Mouse (Mus musculus): ENCODE results near the gene Cnppd1. TPM values are rescaled to one million over a fixed set of nuclear protein-coding genes. Genes with fewer than 3 reads are reported as not detected.

Cnppd1 gene
- total and polyA plus RNA-seq, 3 experiments = 12.3 to 47.2 (median 16.2) TPM

- TF ChIP-seq IRF4 (IDR thresholded peaks at IDR 0.05; ENCODE audit: low read depth, low read length) (0 out of 2 replicates have a peak, but pooled peaks have one; percentile 7), MAX (IDR thresholded peaks at IDR 0.05; ENCODE audit: low read length) (0 out of 2 replicates have a peak, but pooled peaks have one; percentile 38), MXI1 (IDR thresholded peaks at IDR 0.05; ENCODE audit: low read depth, low read length) (peak; percentile 92), RAD21 (IDR thresholded peaks at IDR 0.05; ENCODE audit: low read depth, low read length) (no peak), EP300 (IDR thresholded peaks at IDR 0.05; ENCODE audit: low read length) (no peak), CHD2 (IDR thresholded peaks at IDR 0.05; ENCODE audit: low read length) (peak; percentile 86)
Observed at GRCm38 (mm10) chr1:75191622-75192402, 49.3 kb upstream of the Cnppd1 start, which contains the start of the genes Ankzf1 and Atg9a (continued).

- Histone ChIP-seq H3K4me2 (ENCODE audit: insufficient read depth, low read depth, poor library complexity, severe bottlenecking) (peak overlapping the region; percentile 65), H3K9me3 (replicated peaks; ENCODE audit: low read length) (no peaks in the 10 kb centered on the region), H3K9ac (ENCODE audit: insufficient read depth, low read depth) (peak overlapping the region; percentile 81), H3K79me2 (replicated peaks; ENCODE audit: control insufficient read depth, extremely low read depth, insufficient read depth, poor library complexity, severe bottlenecking) (no peaks in the 10 kb centered on the region), H3K27me3 (replicated peaks) (no peaks in the 10 kb centered on the region), H3K4me3 (replicated peaks in 1 of 3; ENCODE audit: low read depth in 2 of 3, low read length in 2 of 3, poor library complexity in 1 of 3) (peak overlapping the region; percentile 86 to 89 (median 87)), H3K4me1 (ENCODE audit: control insufficient read depth in 1 of 2, insufficient read depth in 2 of 2) (peaks cover 10 to 38% of the 10 kb centered on the region in 2 experiments), H3K36me3 (replicated peaks in 1 of 2; ENCODE audit: control insufficient read depth in 1 of 2, insufficient read depth in 1 of 2, low read length in 1 of 2) (peaks cover 19 to 54% of the 10 kb centered on the region in 2 experiments), H3K27ac (ENCODE audit: insufficient read depth, low read depth) (no peak overlapping the region)
- in situ Hi-C loops (cut with MboI; ENCODE audit: low pct_ligation_motif_present, low pct_unique_long_range_greater_than_20kb, low sequenced_read_pairs) (no loop called here), dilution Hi-C loops (cut with MboI; ENCODE audit: extremely low pct_ligation_motif_present, extremely low pct_unique_long_range_greater_than_20kb, low sequenced_read_pairs) (no loop called here)
- no peak for TF ChIP-seq JUN (IDR thresholded peaks at IDR 0.05; ENCODE audit: insufficient read depth, low read depth, low read length)
- no peak for TF ChIP-seq SIN3A (IDR thresholded peaks at IDR 0.05; ENCODE audit: low read length)
- TF ChIP-seq ZMIZ1 (IDR thresholded peaks at IDR 0.05; ENCODE audit: low read depth, low read length) = no peak
- no peak for TF ChIP-seq PAX5 (IDR thresholded peaks at IDR 0.05; ENCODE audit: low read length)
- no peak for TF ChIP-seq RCOR1 (conservative IDR thresholded peaks at IDR 0.05; ENCODE audit: low read depth, low read length)
- no peak for TF ChIP-seq ETS1 (conservative IDR thresholded peaks at IDR 0.05; ENCODE audit: low read depth, low read length)
- no peak for TF ChIP-seq TCF12 (IDR thresholded peaks at IDR 0.05; ENCODE audit: low read depth, low read length)
- no peak for DNase-seq (ENCODE audit: extremely low read depth)
Observed at GRCm38 (mm10) chr1:75191258-75191621, 48.7 kb upstream of the Cnppd1 start.

- peaks cover 10 to 38% of the 10 kb centered on the region in 2 experiments for H3K4me1 ChIP-seq (ENCODE audit: control insufficient read depth in 1 of 2, insufficient read depth in 2 of 2)
- no peaks in the 10 kb centered on the region for H3K9me3 ChIP-seq (replicated peaks; ENCODE audit: low read length)
- H3K4me2 ChIP-seq (ENCODE audit: insufficient read depth, low read depth, poor library complexity, severe bottlenecking) = peak overlapping the region; percentile 65; the same call in 1 of the 2 replicates
- H3K79me2 ChIP-seq (replicated peaks; ENCODE audit: control insufficient read depth, extremely low read depth, insufficient read depth, poor library complexity, severe bottlenecking) = no peaks in the 10 kb centered on the region
- in situ Hi-C loops (cut with MboI; ENCODE audit: low pct_ligation_motif_present, low pct_unique_long_range_greater_than_20kb, low sequenced_read_pairs) (no loop called here), dilution Hi-C loops (cut with MboI; ENCODE audit: extremely low pct_ligation_motif_present, extremely low pct_unique_long_range_greater_than_20kb, low sequenced_read_pairs) (no loop called here)
- no peaks in the 10 kb centered on the region for H3K27me3 ChIP-seq (replicated peaks)
- no peak for TF ChIP-seq ETS1 (conservative IDR thresholded peaks at IDR 0.05; ENCODE audit: low read depth, low read length)
- no peak for TF ChIP-seq USF1 (IDR thresholded peaks at IDR 0.05; ENCODE audit: low read depth, low read length)
- no peak for TF ChIP-seq USF2 (conservative IDR thresholded peaks at IDR 0.05; ENCODE audit: low read depth, low read length)
- no peak for TF ChIP-seq POLR2A (IDR thresholded peaks at IDR 0.05; ENCODE audit: low read depth, low read length)
- TF ChIP-seq RAD21 (IDR thresholded peaks at IDR 0.05; ENCODE audit: low read depth, low read length) = no peak
- no peak for TF ChIP-seq IRF4 (IDR thresholded peaks at IDR 0.05; ENCODE audit: low read depth, low read length)
- no peak for TF ChIP-seq CHD1 (IDR thresholded peaks at IDR 0.05; ENCODE audit: low read depth, low read length)
- no peak for TF ChIP-seq GABPA (IDR thresholded peaks at IDR 0.05; ENCODE audit: insufficient replicate concordance, low read depth, low read length)
- TF ChIP-seq TBP (conservative IDR thresholded peaks at IDR 0.05; ENCODE audit: low read depth, low read length) = no peak
- TF ChIP-seq SMC3 (IDR thresholded peaks at IDR 0.05; ENCODE audit: low read depth, low read length) = no peak
- TF ChIP-seq BHLHE40 (IDR thresholded peaks at IDR 0.05; ENCODE audit: low read depth, low read length) = no peak
- TF ChIP-seq KAT2A (IDR thresholded peaks at IDR 0.05; ENCODE audit: insufficient replicate concordance, low read length) = no peak
- no peak for TF ChIP-seq MXI1 (IDR thresholded peaks at IDR 0.05; ENCODE audit: low read depth, low read length)
- H3K36me3 ChIP-seq (replicated peaks in 1 of 2; ENCODE audit: control insufficient read depth in 1 of 2, insufficient read depth in 1 of 2, low read length in 1 of 2) = peaks cover 20 to 54% of the 10 kb centered on the region in 2 experiments
- H3K27ac ChIP-seq (ENCODE audit: insufficient read depth, low read depth) = no peak overlapping the region
- peak overlapping the region in 1 of 3 experiments; percentile 87 for H3K4me3 ChIP-seq (replicated peaks in 1 of 3; ENCODE audit: low read depth in 2 of 3, low read length in 2 of 3, poor library complexity in 1 of 3)
- no peak for DNase-seq (ENCODE audit: extremely low read depth)
- H3K9ac ChIP-seq (ENCODE audit: insufficient read depth, low read depth) = peak overlapping the region; percentile 81; the same call in 1 of the 2 replicates
Observed at GRCm38 (mm10) chr1:75190577-75190976, 48.1 kb upstream of the Cnppd1 start.
